Mouse (Mus musculus): ENCODE measurements around the gene Cd276. TPM values are rescaled to one million over a fixed set of nuclear protein-coding genes. Genes with fewer than 3 reads are reported as not detected.

Gene Cd276
- polyA plus RNA-seq, 1 experiment from 2014 or later: 5.9 TPM

GRCm38 (mm10) chr9:58546630-58547360, 8.4 kb downstream of the Cd276 start:
- no peak overlapping the region for H3K4me3 ChIP-seq
- H3K9ac ChIP-seq: no peak overlapping the region
- WGBS (ENCODE audit: insufficient replicate concordance): 70% methylated on average over 11 of the region's 11 CpGs
- H3K36me3 ChIP-seq: no peaks in the 10 kb centered on the region
- H3K9me3 ChIP-seq (replicated peaks): no peaks in the 10 kb centered on the region
- H3K4me2 ChIP-seq: no peak overlapping the region
- H3K27ac ChIP-seq: no peak overlapping the region
- H3K4me1 ChIP-seq: peaks cover 8% of the 10 kb centered on the region
- peaks cover 20% of the 10 kb centered on the region for H3K27me3 ChIP-seq (replicated peaks)
- ATAC-seq: no peak

- Histone ChIP-seq H3K4me3 (no peak overlapping the region), H3K27me3 (replicated peaks) (peaks cover 8% of the 10 kb centered on the region; the same call in 1 of the 2 replicates), H3K4me1 (peaks cover 22% of the 10 kb centered on the region), H3K9me3 (replicated peaks) (no peaks in the 10 kb centered on the region), H3K27ac (no peak overlapping the region), H3K4me2 (no peak overlapping the region), H3K9ac (no peak overlapping the region), H3K36me3 (no peaks in the 10 kb centered on the region)
- 22% methylated on average over 6 of the region's 6 CpGs for WGBS (ENCODE audit: insufficient replicate concordance)
- ATAC-seq: no peak
Observed at GRCm38 (mm10) chr9:58545428-58545827, 9.8 kb downstream of the Cd276 start.

- no peaks in the 10 kb centered on the region for H3K36me3 ChIP-seq
- no peaks in the 10 kb centered on the region for H3K9me3 ChIP-seq (replicated peaks)
- 47% methylated on average over 4 of the region's 4 CpGs for WGBS (ENCODE audit: insufficient replicate concordance)
- no peak overlapping the region for H3K9ac ChIP-seq
- no peak overlapping the region for H3K4me2 ChIP-seq
- peaks cover 8% of the 10 kb centered on the region; the same call in 1 of the 2 replicates for H3K27me3 ChIP-seq (replicated peaks)
- H3K4me3 ChIP-seq: no peak overlapping the region
- no peak overlapping the region for H3K27ac ChIP-seq
- H3K4me1 ChIP-seq: peaks cover 24% of the 10 kb centered on the region
- no peak for ATAC-seq
Observed at GRCm38 (mm10) chr9:58544879-58545324, 10.3 kb downstream of the Cd276 start.

DNA sequence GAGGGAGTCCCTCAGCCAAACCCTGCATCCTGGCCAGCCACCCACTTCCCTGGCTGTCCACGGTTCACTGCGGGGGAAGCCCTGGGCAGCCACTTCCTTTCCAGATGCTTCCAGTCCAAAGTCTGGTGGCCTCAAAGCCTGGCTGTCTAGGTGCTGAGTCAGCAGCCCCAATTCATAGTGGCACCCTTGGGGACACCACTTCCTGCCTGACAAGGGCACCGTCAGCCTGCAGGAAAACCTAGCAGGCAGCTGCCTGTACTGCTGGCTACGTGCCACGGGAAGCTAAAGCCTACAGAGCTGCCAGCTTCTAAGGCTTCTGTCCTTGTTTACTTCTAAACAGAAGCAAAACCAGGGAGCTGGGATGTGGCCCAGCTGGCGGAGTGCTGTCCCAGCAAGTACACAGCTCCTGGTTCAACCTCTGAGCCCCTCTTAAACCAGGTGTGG, 13.3 kb downstream of the Cd276 start:
- no peak for ATAC-seq
- peaks cover 5% of the 10 kb centered on the region; the same call in 1 of the 2 replicates for H3K36me3 ChIP-seq
- H3K4me3 ChIP-seq: no peak overlapping the region
- no peaks in the 10 kb centered on the region for H3K9me3 ChIP-seq (replicated peaks)
- H3K27ac ChIP-seq: peak overlapping the region; percentile 41; the same call in 1 of the 2 replicates
- 29% methylated on average over 6 of the region's 6 CpGs for WGBS (ENCODE audit: insufficient replicate concordance)
- no peaks in the 10 kb centered on the region; the same call in 1 of the 2 replicates for H3K27me3 ChIP-seq (replicated peaks)
- no peak overlapping the region for H3K9ac ChIP-seq
- no peak overlapping the region for H3K4me2 ChIP-seq
- peaks cover 29% of the 10 kb centered on the region for H3K4me1 ChIP-seq

DNA sequence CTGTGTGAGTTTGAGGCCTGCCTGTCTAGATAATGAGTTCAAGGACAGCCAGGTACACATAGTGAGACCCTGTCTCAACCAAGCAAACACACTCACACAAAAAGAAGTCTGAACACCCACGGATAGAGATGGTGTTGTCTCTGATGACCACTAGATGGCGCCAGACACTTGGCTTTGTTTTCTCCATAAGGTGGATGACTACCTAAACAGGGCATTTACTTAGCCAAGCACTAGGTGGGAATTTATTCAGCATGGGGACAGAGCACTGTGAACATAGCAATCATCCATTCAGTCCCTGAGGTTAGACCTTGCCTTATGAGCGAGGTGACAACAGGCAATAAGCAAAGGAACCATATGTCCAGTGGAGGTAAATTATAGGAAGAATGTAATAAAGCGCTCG, 15.4 kb downstream of the Cd276 start:
- 0 out of 2 replicates have a peak, but pooled peaks have one; percentile 47 for ATAC-seq
- 45% methylated on average over 5 of the region's 5 CpGs for WGBS (ENCODE audit: insufficient replicate concordance)

DNA sequence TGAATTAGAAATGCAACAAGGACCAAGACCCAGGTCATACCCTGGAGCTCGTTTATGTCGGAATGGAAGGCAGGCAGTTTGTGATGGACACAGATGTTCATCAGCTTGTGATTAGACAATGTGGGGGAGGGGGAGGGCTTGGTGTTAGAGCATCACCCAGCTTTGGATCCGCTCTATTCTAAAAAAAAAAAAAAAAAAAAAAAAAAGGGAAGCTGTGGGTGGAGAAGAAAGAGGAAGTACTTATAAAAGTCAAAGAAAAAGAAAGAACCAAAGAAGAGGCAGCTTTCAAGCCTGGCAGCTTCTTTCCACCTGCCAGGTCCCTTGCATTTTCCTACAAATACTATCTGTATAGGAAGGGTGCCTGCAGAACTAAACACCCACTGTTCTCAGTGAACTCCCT, 17.5 kb downstream of the Cd276 start:
- H3K36me3 ChIP-seq: peaks cover 5% of the 10 kb centered on the region; the same call in 1 of the 2 replicates
- H3K9ac ChIP-seq: no peak overlapping the region
- H3K4me1 ChIP-seq: peaks cover 32% of the 10 kb centered on the region
- H3K27ac ChIP-seq: no peak overlapping the region
- H3K27me3 ChIP-seq (replicated peaks): no peaks in the 10 kb centered on the region; the same call in 1 of the 2 replicates
- 13% methylated on average over 3 of the region's 3 CpGs for WGBS (ENCODE audit: insufficient replicate concordance)
- no peak overlapping the region for H3K4me3 ChIP-seq
- ATAC-seq: no peak
- H3K4me2 ChIP-seq: no peak overlapping the region
- H3K9me3 ChIP-seq (replicated peaks): no peaks in the 10 kb centered on the region

More for the DNA sequence above, 15.4 kb downstream of the Cd276 start:
- H3K4me3 ChIP-seq: no peak overlapping the region
- H3K4me2 ChIP-seq: no peak overlapping the region
- H3K36me3 ChIP-seq: peaks cover 5% of the 10 kb centered on the region; the same call in 1 of the 2 replicates
- no peaks in the 10 kb centered on the region for H3K9me3 ChIP-seq (replicated peaks)
- no peaks in the 10 kb centered on the region; the same call in 1 of the 2 replicates for H3K27me3 ChIP-seq (replicated peaks)
- no peak overlapping the region for H3K27ac ChIP-seq
- H3K9ac ChIP-seq: no peak overlapping the region
- peaks cover 32% of the 10 kb centered on the region for H3K4me1 ChIP-seq

DNA sequence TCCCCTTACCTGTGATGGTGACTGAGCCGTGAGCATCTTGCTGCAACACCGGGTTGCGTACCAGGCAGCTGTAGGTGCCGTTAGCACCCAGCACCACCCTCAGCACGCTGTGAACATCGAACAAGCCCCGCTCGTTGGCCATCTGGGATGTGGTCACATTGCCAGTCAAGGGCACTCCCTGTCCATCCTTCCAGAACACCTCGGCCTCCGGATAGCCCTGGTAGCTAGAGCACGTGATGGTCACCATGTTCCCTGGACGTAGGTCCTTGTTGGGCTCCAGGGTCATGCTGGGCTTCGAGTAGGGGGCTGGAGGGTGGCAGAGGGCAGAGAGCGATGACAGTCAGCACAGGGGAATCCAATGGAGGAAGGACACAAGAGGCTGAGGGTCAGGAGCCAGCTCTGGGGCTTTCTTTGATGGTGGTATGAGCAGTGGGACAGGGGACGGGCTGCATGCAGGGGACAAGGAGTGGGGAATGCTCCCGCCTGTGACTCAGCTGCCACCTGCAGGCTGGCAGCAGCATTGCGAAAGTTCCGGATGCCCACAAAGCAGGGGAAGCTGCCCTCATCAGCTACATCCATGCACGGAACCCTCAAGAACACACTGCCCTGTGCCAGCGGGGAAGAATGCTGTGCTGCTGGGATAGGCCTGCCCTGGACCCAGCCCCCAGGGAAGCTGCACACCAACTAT, 19.6 kb downstream of the Cd276 start:
- Histone ChIP-seq H3K27ac (no peak overlapping the region), H3K4me3 (no peak overlapping the region), H3K27me3 (replicated peaks) (no peaks in the 10 kb centered on the region; the same call in 1 of the 2 replicates), H3K9me3 (replicated peaks) (no peaks in the 10 kb centered on the region), H3K4me1 (peaks cover 11% of the 10 kb centered on the region), H3K4me2 (no peak overlapping the region), H3K9ac (no peak overlapping the region), H3K36me3 (peaks cover 5% of the 10 kb centered on the region; the same call in 1 of the 2 replicates)
- ATAC-seq: no peak
- 66% methylated on average over 20 of the region's 20 CpGs for WGBS (ENCODE audit: insufficient replicate concordance)

GRCm38 (mm10) chr9:58534766-58535165, 20.5 kb downstream of the Cd276 start:
- Histone ChIP-seq H3K4me1 (peaks cover 7% of the 10 kb centered on the region; the same call in 1 of the 2 replicates), H3K4me2 (no peak overlapping the region), H3K9ac (no peak overlapping the region), H3K27me3 (replicated peaks) (no peaks in the 10 kb centered on the region; the same call in 1 of the 2 replicates), H3K4me3 (no peak overlapping the region), H3K36me3 (peaks cover 5% of the 10 kb centered on the region; the same call in 1 of the 2 replicates), H3K9me3 (replicated peaks) (no peaks in the 10 kb centered on the region), H3K27ac (no peak overlapping the region)
- WGBS (ENCODE audit: insufficient replicate concordance): 17% methylated on average over 1 of the region's 1 CpGs
- ATAC-seq: 0 out of 2 replicates have a peak, but pooled peaks have one; percentile 30

GRCm38 (mm10) chr9:58533322-58533721, 21.9 kb downstream of the Cd276 start:
- H3K36me3 ChIP-seq: no peaks in the 10 kb centered on the region; the same call in 1 of the 2 replicates
- H3K4me1 ChIP-seq: peaks cover 7% of the 10 kb centered on the region; the same call in 1 of the 2 replicates

GRCm38 (mm10) chr9:58532236-58532635, 23.0 kb downstream of the Cd276 start:
- H3K4me2 ChIP-seq: no peak overlapping the region
- no peak overlapping the region for H3K4me3 ChIP-seq
- WGBS (ENCODE audit: insufficient replicate concordance): 81% methylated on average over 4 of the region's 4 CpGs
- H3K27me3 ChIP-seq (replicated peaks): no peaks in the 10 kb centered on the region; the same call in 1 of the 2 replicates
- peaks cover 5% of the 10 kb centered on the region; the same call in 1 of the 2 replicates for H3K4me1 ChIP-seq
- H3K36me3 ChIP-seq: no peaks in the 10 kb centered on the region; the same call in 1 of the 2 replicates
- H3K9me3 ChIP-seq (replicated peaks): no peaks in the 10 kb centered on the region
- ATAC-seq: no peak
- H3K9ac ChIP-seq: no peak overlapping the region
- H3K27ac ChIP-seq: no peak overlapping the region

More at GRCm38 (mm10) chr9:58533322-58533721, 21.9 kb downstream of the Cd276 start:
- no peak overlapping the region for H3K4me2 ChIP-seq
- H3K27ac ChIP-seq: no peak overlapping the region
- no peak overlapping the region for H3K4me3 ChIP-seq
- H3K27me3 ChIP-seq (replicated peaks): no peaks in the 10 kb centered on the region; the same call in 1 of the 2 replicates
- WGBS (ENCODE audit: insufficient replicate concordance): 73% methylated on average over 6 of the region's 6 CpGs
- ATAC-seq: no peak
- H3K9me3 ChIP-seq (replicated peaks): no peaks in the 10 kb centered on the region
- no peak overlapping the region for H3K9ac ChIP-seq

- no peaks in the 10 kb centered on the region for H3K4me1 ChIP-seq
- no peaks in the 10 kb centered on the region for H3K9me3 ChIP-seq (replicated peaks)
- no peaks in the 10 kb centered on the region for H3K27me3 ChIP-seq (replicated peaks)
- H3K9ac ChIP-seq: no peak overlapping the region
- H3K4me3 ChIP-seq: no peak overlapping the region
- no peaks in the 10 kb centered on the region for H3K36me3 ChIP-seq
- 75% methylated on average over 13 of the region's 13 CpGs for WGBS (ENCODE audit: insufficient replicate concordance)
- ATAC-seq: no peak
- H3K4me2 ChIP-seq: no peak overlapping the region
- H3K27ac ChIP-seq: no peak overlapping the region
Observed at GRCm38 (mm10) chr9:58530407-58530806, 24.8 kb downstream of the Cd276 start.

- ATAC-seq: no peak
- Histone ChIP-seq H3K4me3 (no peak overlapping the region), H3K36me3 (no peaks in the 10 kb centered on the region), H3K9ac (no peak overlapping the region), H3K4me1 (no peaks in the 10 kb centered on the region), H3K4me2 (no peak overlapping the region), H3K27ac (no peak overlapping the region), H3K27me3 (replicated peaks) (no peaks in the 10 kb centered on the region), H3K9me3 (replicated peaks) (no peaks in the 10 kb centered on the region)
- WGBS (ENCODE audit: insufficient replicate concordance): 67% methylated on average over 4 of the region's 4 CpGs
Observed at GRCm38 (mm10) chr9:58527841-58528240, 27.4 kb downstream of the Cd276 start.

Data from liver, embryonic 12.5 days (tissue).